In the genomic region with DNA sequence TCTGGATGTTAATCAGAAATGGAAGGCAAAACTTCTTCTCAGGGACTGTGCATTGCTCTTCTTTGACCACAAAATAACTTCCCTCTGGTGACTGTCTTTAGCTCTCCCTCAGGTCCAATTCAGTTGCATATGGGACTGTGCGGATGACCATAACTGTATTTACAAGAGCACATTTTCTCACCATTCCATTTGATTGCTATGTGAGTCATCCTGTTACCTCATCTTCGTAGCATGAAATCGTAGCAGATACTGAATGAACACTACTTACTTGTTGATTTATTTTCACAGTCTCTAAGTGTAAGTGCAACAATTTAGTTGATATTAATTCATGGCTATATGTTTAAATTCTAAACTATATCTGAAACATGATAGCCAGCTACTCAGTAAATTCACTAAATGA, we compare ENCODE assay signal across 25 mouse cellular contexts.
"Had no signal": no experiment of that assay in that cellular context is flagged by ENCODE, and none has a peak within 500 bp of the region (broad histone marks: within the 10 kb centered on the region; RNA-seq: fewer than 3 reads in every experiment).

No protein-coding gene starts in this region.

- H3K4me2 ChIP-seq: embryonic facial prominence, embryonic 12.5 days; embryonic facial prominence, embryonic 13.5 days; embryonic facial prominence, embryonic 15.5 days; forebrain, embryonic 12.5 days; forebrain, embryonic 13.5 days; forebrain, embryonic 15.5 days had no signal

- DNase-seq: cerebellum, adult 9-10 months; cerebellum, adult 9-11 months; cerebellum, postnatal 10 days; cerebellum, postnatal 14 days; cerebellum, postnatal 25 days; cerebellum, postnatal 36 days; embryo, embryonic 11 days; forebrain, postnatal 0 days; gastrocnemius, adult 2 months; gastrocnemius, postnatal 10 days; gastrocnemius, postnatal 14 days; gastrocnemius, postnatal 25 days; gastrocnemius, postnatal 36 days; heart, adult 11 months; heart, adult 18-20 months; heart, adult 2 months had no signal

- H3K4me3 ChIP-seq: embryonic facial prominence, embryonic 10.5 days; embryonic facial prominence, embryonic 12.5 days; embryonic facial prominence, embryonic 13.5 days; embryonic facial prominence, embryonic 15.5 days; erythroblast, embryonic 14.5 days; forebrain, embryonic 10.5 days; forebrain, embryonic 12.5 days; forebrain, embryonic 13.5 days; forebrain, embryonic 15.5 days; gastrocnemius, adult 2 months; heart, adult 2 months had no signal

- H3K36me3 ChIP-seq: embryonic facial prominence, embryonic 10.5 days; embryonic facial prominence, embryonic 12.5 days; embryonic facial prominence, embryonic 13.5 days; embryonic facial prominence, embryonic 15.5 days; forebrain, embryonic 10.5 days; forebrain, embryonic 12.5 days; forebrain, embryonic 15.5 days had no signal

- H3K27me3 ChIP-seq: embryonic facial prominence, embryonic 12.5 days; embryonic facial prominence, embryonic 13.5 days; embryonic facial prominence, embryonic 15.5 days; forebrain, embryonic 12.5 days; forebrain, embryonic 13.5 days; forebrain, embryonic 15.5 days had no signal
